Mouse (Mus musculus): ENCODE measurements at regions not wholly inside any gene's neighbourhood (a gene's known extent, or its start where the extent isn't known, plus 50 kb on each side); places are given as distances from the start of the nearest gene placed in this dataset.

DNA sequence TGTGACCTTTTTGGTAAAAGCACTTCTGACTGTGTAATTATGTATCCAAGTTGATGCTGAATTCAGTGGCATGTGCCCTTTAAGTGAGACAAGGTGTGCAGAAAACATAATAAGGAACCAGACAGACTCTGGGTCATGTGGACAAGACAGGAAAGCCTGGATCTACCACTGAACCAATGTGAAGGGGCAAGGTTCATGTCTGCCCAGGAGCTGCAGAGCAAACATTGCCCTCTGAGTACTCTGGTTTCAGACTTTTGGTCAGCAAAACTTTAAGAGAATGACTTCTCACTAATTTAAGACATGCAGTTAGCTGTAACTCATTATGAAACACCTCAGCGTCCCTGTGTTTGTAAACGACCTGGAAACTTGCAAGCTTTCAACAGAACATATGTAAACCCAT is 68.3 kb upstream of the N6amt1 start:
- no peak for TF ChIP-seq POLR2A (IDR thresholded peaks at IDR 0.05; ENCODE audit: borderline replicate concordance, extremely low read depth, low read depth, low read length)
- no peak for TF ChIP-seq CTCF (IDR thresholded peaks at IDR 0.05; ENCODE audit: insufficient read depth, low read length)

All from lung, adult 2 months (tissue).